In the genomic region with DNA sequence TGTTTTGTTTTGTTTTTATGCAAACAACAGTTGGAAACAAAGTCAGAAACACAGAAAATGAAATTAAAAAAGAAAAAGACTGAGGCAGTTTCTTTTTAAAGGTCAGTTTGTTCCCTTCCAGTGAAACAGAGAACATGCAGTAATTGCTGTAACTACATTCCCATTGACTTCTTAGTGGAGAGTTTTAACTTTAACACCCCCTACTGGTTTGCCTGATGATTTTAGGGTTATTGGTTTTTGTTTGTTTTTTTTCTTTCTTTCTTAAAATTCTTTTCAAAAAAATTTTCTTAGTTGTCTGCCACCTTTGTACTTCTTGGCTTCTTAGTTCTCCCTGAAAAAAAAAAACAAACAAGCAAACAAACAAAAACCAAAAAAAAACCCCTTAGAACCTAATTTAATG, we compare ENCODE assay signal across 1 mouse cellular context.
TF ChIP-seq lines count a peak whose summit lies in the region.

No protein-coding gene starts in this region.

TF ChIP-seq in CH12.LX, 34 proteins besides CTCF, POLR2A, EP300 and RAD21:
- TF ChIP-seq MEF2A (IDR thresholded peaks at IDR 0.05; ENCODE audit: borderline replicate concordance, low read depth, low read length) (no peak), MAFK (IDR thresholded peaks at IDR 0.05; ENCODE audit: insufficient replicate concordance, low read length) (no peak), E2F4 (IDR thresholded peaks at IDR 0.05; ENCODE audit: insufficient replicate concordance, low read depth, low read length) (no peak), ZMIZ1 (IDR thresholded peaks at IDR 0.05; ENCODE audit: low read depth, low read length) (no peak), USF2 (conservative IDR thresholded peaks at IDR 0.05; ENCODE audit: low read depth, low read length) (no peak), TBP (conservative IDR thresholded peaks at IDR 0.05; ENCODE audit: low read depth, low read length) (no peak), KAT2A (IDR thresholded peaks at IDR 0.05; ENCODE audit: insufficient replicate concordance, low read length) (no peak), CHD2 (IDR thresholded peaks at IDR 0.05; ENCODE audit: low read length) (no peak)
